Mouse (Mus musculus) embryonic fibroblast, embryonic 13.5 days (primary cell): Measurements from ENCODE around the gene Snrpa. TPM values are rescaled to one million over a fixed set of nuclear protein-coding genes. Genes with fewer than 3 reads are reported as not detected.
A peak's percentile ranks its signal among the peaks of the same experiment; 100 is the strongest.

Experiments used
- H3K27ac ChIP-seq: 2 replicates; pipeline ENCODE4 v1.5.1; 2012; ENCODE audit warnings: low read length, control low read depth, inconsistent platforms; ENCODE audit not compliant: insufficient read depth
- H3K4me1 ChIP-seq: 2 replicates; pipeline ENCODE4 v1.6.1; 2011; ENCODE audit warnings: low read length; ENCODE audit not compliant: control insufficient read depth, insufficient read depth
- H3K4me3 ChIP-seq: 2 replicates; pipeline ENCODE4 v1.5.1; 2011; ENCODE audit warnings: mild to moderate bottlenecking, control low read depth, low read length; ENCODE audit not compliant: insufficient read depth
- CTCF ChIP-seq: IDR thresholded peaks from 2 replicates; pipeline ENCODE4 v1.5.1; 2011; ENCODE audit warnings: mild to moderate bottlenecking, control low read depth, low read length, moderate library complexity, borderline replicate concordance; ENCODE audit not compliant: insufficient read depth
- POLR2A ChIP-seq: IDR thresholded peaks from 2 replicates; pipeline ENCODE4 v1.6.1; 2011; ENCODE audit warnings: low read depth, mild to moderate bottlenecking, control low read depth, low read length, moderate library complexity
- polyA plus RNA-seq: library from polyadenylated mRNA; stranded (reverse); fragments of >200 nt; gene quantifications from 2 replicates; pipeline ENCODE4 v1.2.4, GENCODE M21; 2011; ENCODE audit warnings: low read depth; ENCODE audit not compliant: missing spikeins, insufficient read length

Gene Snrpa
- polyA plus RNA-seq, 1 experiment: 153 TPM

- Histone ChIP-seq H3K4me3 (no peak overlapping the region), H3K27ac (no peak overlapping the region), H3K4me1 (no peaks in the 10 kb centered on the region)
- no peak for TF ChIP-seq POLR2A
- TF ChIP-seq CTCF: no peak
These were observed 7.8 kb upstream of the Snrpa start for GRCm38 (mm10) chr7:27203730-27204449.

- TF ChIP-seq CTCF (no peak), POLR2A (no peak)
- Histone ChIP-seq H3K4me1 (peaks cover 9% of the 10 kb centered on the region), H3K27ac (peak overlapping the region; percentile 95), H3K4me3 (no peak overlapping the region)
These were observed 2.7 kb upstream of the Snrpa start for GRCm38 (mm10) chr7:27198779-27199178.

GRCm38 (mm10) chr7:27198355-27198754 is 2.3 kb upstream of the Snrpa start:
- peak; percentile 42 for TF ChIP-seq POLR2A
- TF ChIP-seq CTCF: no peak
- Histone ChIP-seq H3K27ac (peak overlapping the region; percentile 95), H3K4me1 (peaks cover 13% of the 10 kb centered on the region), H3K4me3 (no peak overlapping the region)

GRCm38 (mm10) chr7:27197634-27198033 is 1.6 kb upstream of the Snrpa start:
- H3K27ac ChIP-seq: peak overlapping the region; percentile 95
- TF ChIP-seq POLR2A (no peak), CTCF (no peak)
- H3K4me1 ChIP-seq: peaks cover 13% of the 10 kb centered on the region
- H3K4me3 ChIP-seq: no peak overlapping the region

GRCm38 (mm10) chr7:27197136-27197535 is 1.1 kb upstream of the Snrpa start:
- no peak overlapping the region for H3K4me3 ChIP-seq
- H3K27ac ChIP-seq: peak overlapping the region; percentile 95
- TF ChIP-seq POLR2A (no peak), CTCF (no peak)
- H3K4me1 ChIP-seq: peaks cover 13% of the 10 kb centered on the region

- peak overlapping the region; percentile 17; the same call in 1 of the 2 replicates for H3K4me3 ChIP-seq
These were observed 2.3 kb downstream of the Snrpa start for GRCm38 (mm10) chr7:27193731-27194130.

GRCm38 (mm10) chr7:27192434-27192833 is 3.6 kb downstream of the Snrpa start:
- H3K4me1 ChIP-seq: peaks cover 10% of the 10 kb centered on the region
- TF ChIP-seq CTCF (no peak), POLR2A (no peak)
- no peak overlapping the region for H3K27ac ChIP-seq
- no peak overlapping the region for H3K4me3 ChIP-seq

More at GRCm38 (mm10) chr7:27193731-27194130, 2.3 kb downstream of the Snrpa start:
- no peak for TF ChIP-seq CTCF
- H3K27ac ChIP-seq: no peak overlapping the region; the same call in 1 of the 2 replicates
- H3K4me1 ChIP-seq: peaks cover 13% of the 10 kb centered on the region

- Histone ChIP-seq H3K4me3 (no peak overlapping the region), H3K4me1 (peaks cover 7% of the 10 kb centered on the region), H3K27ac (no peak overlapping the region)
- no peak for TF ChIP-seq CTCF
- no peak for TF ChIP-seq POLR2A
These were observed 6.7 kb downstream of the Snrpa start for GRCm38 (mm10) chr7:27189271-27189931.

GRCm38 (mm10) chr7:27185986-27186385 is 10.1 kb downstream of the Snrpa start:
- H3K4me3 ChIP-seq: no peak overlapping the region
- no peak for TF ChIP-seq POLR2A
- TF ChIP-seq CTCF: no peak
- no peak overlapping the region for H3K27ac ChIP-seq
- H3K4me1 ChIP-seq: no peaks in the 10 kb centered on the region

GRCm38 (mm10) chr7:27184964-27185363 is 11.1 kb downstream of the Snrpa start:
- no peaks in the 10 kb centered on the region for H3K4me1 ChIP-seq
- no peak overlapping the region for H3K4me3 ChIP-seq
- H3K27ac ChIP-seq: no peak overlapping the region
- TF ChIP-seq POLR2A: no peak
- peak; percentile 84; the same call in 1 of the 2 replicates for TF ChIP-seq CTCF
